Mouse (Mus musculus): ENCODE results near the gene Aig1. TPM values are rescaled to one million over a fixed set of nuclear protein-coding genes. Genes with fewer than 3 reads are reported as not detected.

Aig1 gene
- polyA plus RNA-seq, 1 experiment, result 11.3 TPM

GRCm38 (mm10) chr10:13835737-13836475, 32.9 kb downstream of the Aig1 start:
- Histone ChIP-seq H3K27me3 (ENCODE audit: control insufficient read depth, insufficient read depth, insufficient read length) (no peaks in the 10 kb centered on the region), H3K79me3 (ENCODE audit: low read depth) (no peaks in the 10 kb centered on the region), H3K4me3 (ENCODE audit: insufficient read depth, poor library complexity, severe bottlenecking) (no peak overlapping the region), H3K36me3 (ENCODE audit: control insufficient read depth, insufficient read depth) (no peaks in the 10 kb centered on the region), H3ac (ENCODE audit: control insufficient read depth, insufficient read length, low read depth) (no peak overlapping the region), H3K79me2 (ENCODE audit: control insufficient read depth, insufficient read depth) (no peaks in the 10 kb centered on the region)
- no peak for TF ChIP-seq USF1 (IDR thresholded peaks at IDR 0.05; ENCODE audit: low read depth)
- TF ChIP-seq MYOD1 (IDR thresholded peaks at IDR 0.05; ENCODE audit: control insufficient read depth, insufficient read length, low read depth), result no peak
- no peak for TF ChIP-seq CTCF (IDR thresholded peaks at IDR 0.05; ENCODE audit: control insufficient read depth, insufficient read depth, insufficient read length)
- no peak for TF ChIP-seq FOSL1 (IDR thresholded peaks at IDR 0.05; ENCODE audit: insufficient read depth, low read length, poor library complexity, severe bottlenecking)
- TF ChIP-seq MAX (IDR thresholded peaks at IDR 0.05), result no peak

DNA sequence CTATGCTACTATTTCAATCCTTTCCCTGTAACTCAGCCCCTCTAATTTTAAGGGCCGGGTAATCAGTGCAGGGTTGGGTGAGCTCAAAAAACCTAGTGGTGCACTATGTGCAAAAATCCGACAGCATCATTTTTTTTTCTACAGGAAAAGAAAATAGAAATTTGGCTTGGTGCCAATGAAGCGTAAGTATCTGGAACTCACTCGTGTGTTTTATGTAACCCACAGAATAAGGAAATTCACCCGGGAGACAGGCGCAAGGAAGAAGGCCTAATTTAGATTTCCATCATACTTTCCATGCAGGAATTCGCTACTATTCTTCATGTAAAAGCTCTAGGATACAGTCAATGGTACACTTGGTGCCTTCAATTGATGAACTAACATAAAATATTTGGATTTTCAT, 34.7 kb downstream of the Aig1 start:
- no peaks in the 10 kb centered on the region for H3K79me3 ChIP-seq (ENCODE audit: low read depth)
- no peaks in the 10 kb centered on the region for H3K36me3 ChIP-seq (ENCODE audit: control insufficient read depth, insufficient read depth)
- no peak for TF ChIP-seq MAX (IDR thresholded peaks at IDR 0.05)
- TF ChIP-seq FOSL1 (IDR thresholded peaks at IDR 0.05; ENCODE audit: insufficient read depth, low read length, poor library complexity, severe bottlenecking), result no peak
- TF ChIP-seq CTCF (IDR thresholded peaks at IDR 0.05; ENCODE audit: control insufficient read depth, insufficient read depth, insufficient read length), result no peak
- TF ChIP-seq MYOG (IDR thresholded peaks at IDR 0.05; ENCODE audit: control insufficient read depth, extremely low read depth, insufficient read length), result no peak
- TF ChIP-seq MYOD1 (IDR thresholded peaks at IDR 0.05; ENCODE audit: control insufficient read depth, insufficient read length, low read depth), result no peak
- no peak for TF ChIP-seq USF1 (IDR thresholded peaks at IDR 0.05; ENCODE audit: low read depth)
- no peak for TF ChIP-seq CEBPB (IDR thresholded peaks at IDR 0.05; ENCODE audit: low read depth)
- no peaks in the 10 kb centered on the region for H3K79me2 ChIP-seq (ENCODE audit: control insufficient read depth, insufficient read depth)
- H3K27me3 ChIP-seq (ENCODE audit: control insufficient read depth, insufficient read depth, insufficient read length), result no peaks in the 10 kb centered on the region
- H3K4me3 ChIP-seq (ENCODE audit: insufficient read depth, poor library complexity, severe bottlenecking), result no peak overlapping the region
- no peak overlapping the region for H3ac ChIP-seq (ENCODE audit: control insufficient read depth, insufficient read length, low read depth)

DNA sequence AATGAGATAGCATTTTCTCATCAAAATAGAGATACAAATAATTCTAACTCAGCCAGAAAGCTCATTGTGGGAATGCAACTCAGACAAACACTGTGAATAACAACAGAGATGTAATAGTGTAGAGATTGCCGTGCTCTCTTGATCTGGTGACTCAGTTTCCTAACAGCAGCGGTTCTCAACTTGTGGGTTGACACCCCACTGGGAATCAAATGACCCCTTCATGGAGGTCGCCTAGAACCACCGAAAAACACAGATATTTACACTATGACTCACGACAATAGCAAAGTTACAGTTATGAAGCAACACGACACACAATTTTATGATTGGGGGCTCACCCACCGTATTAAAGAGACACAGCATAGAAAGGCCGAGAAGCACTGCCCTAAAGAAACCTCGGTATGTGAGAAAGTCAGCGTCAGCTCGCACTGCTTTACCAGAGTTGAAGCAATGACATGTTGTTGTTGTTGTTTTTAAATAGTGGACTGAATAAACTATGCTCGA, 35.7 kb downstream of the Aig1 start:
- no peaks in the 10 kb centered on the region for H3K27me3 ChIP-seq (ENCODE audit: control insufficient read depth, insufficient read depth, insufficient read length)
- no peak overlapping the region for H3ac ChIP-seq (ENCODE audit: control insufficient read depth, insufficient read length, low read depth)
- H3K79me2 ChIP-seq (ENCODE audit: control insufficient read depth, insufficient read depth), result no peaks in the 10 kb centered on the region
- TF ChIP-seq MYOD1 (IDR thresholded peaks at IDR 0.05; ENCODE audit: control insufficient read depth, insufficient read length, low read depth) (no peak), FOSL1 (IDR thresholded peaks at IDR 0.05; ENCODE audit: insufficient read depth, low read length, poor library complexity, severe bottlenecking) (no peak), CEBPB (IDR thresholded peaks at IDR 0.05; ENCODE audit: low read depth) (peak; percentile 88)
- H3K79me3 ChIP-seq (ENCODE audit: low read depth), result no peaks in the 10 kb centered on the region
- no peak overlapping the region for H3K4me3 ChIP-seq (ENCODE audit: insufficient read depth, poor library complexity, severe bottlenecking)
- H3K36me3 ChIP-seq (ENCODE audit: control insufficient read depth, insufficient read depth), result no peaks in the 10 kb centered on the region

GRCm38 (mm10) chr10:13832546-13833033, 36.2 kb downstream of the Aig1 start:
- no peaks in the 10 kb centered on the region for H3K79me3 ChIP-seq (ENCODE audit: low read depth)
- TF ChIP-seq MYOG (IDR thresholded peaks at IDR 0.05; ENCODE audit: control insufficient read depth, extremely low read depth, insufficient read length) (no peak), MAX (IDR thresholded peaks at IDR 0.05) (peak; percentile 10)
- H3K27me3 ChIP-seq (ENCODE audit: control insufficient read depth, insufficient read depth, insufficient read length), result no peaks in the 10 kb centered on the region
- no peaks in the 10 kb centered on the region for H3K36me3 ChIP-seq (ENCODE audit: control insufficient read depth, insufficient read depth)
- H3K4me3 ChIP-seq (ENCODE audit: insufficient read depth, poor library complexity, severe bottlenecking), result no peak overlapping the region
- no peaks in the 10 kb centered on the region for H3K79me2 ChIP-seq (ENCODE audit: control insufficient read depth, insufficient read depth)
- H3ac ChIP-seq (ENCODE audit: control insufficient read depth, insufficient read length, low read depth), result no peak overlapping the region

GRCm38 (mm10) chr10:13827150-13827549, 41.6 kb downstream of the Aig1 start:
- Histone ChIP-seq H3K4me3 (ENCODE audit: insufficient read depth, poor library complexity, severe bottlenecking) (no peak overlapping the region), H3K79me3 (ENCODE audit: low read depth) (no peaks in the 10 kb centered on the region), H3ac (ENCODE audit: control insufficient read depth, insufficient read length, low read depth) (no peak overlapping the region), H3K27me3 (ENCODE audit: control insufficient read depth, insufficient read depth, insufficient read length) (no peaks in the 10 kb centered on the region), H3K36me3 (ENCODE audit: control insufficient read depth, insufficient read depth) (no peaks in the 10 kb centered on the region), H3K79me2 (ENCODE audit: control insufficient read depth, insufficient read depth) (no peaks in the 10 kb centered on the region)
- TF ChIP-seq CTCF (IDR thresholded peaks at IDR 0.05; ENCODE audit: control insufficient read depth, insufficient read depth, insufficient read length) (no peak), MAX (IDR thresholded peaks at IDR 0.05) (no peak), FOSL1 (IDR thresholded peaks at IDR 0.05; ENCODE audit: insufficient read depth, low read length, poor library complexity, severe bottlenecking) (no peak), USF1 (IDR thresholded peaks at IDR 0.05; ENCODE audit: low read depth) (no peak), CEBPB (IDR thresholded peaks at IDR 0.05; ENCODE audit: low read depth) (no peak), MYOG (IDR thresholded peaks at IDR 0.05; ENCODE audit: control insufficient read depth, extremely low read depth, insufficient read length) (no peak), MYOD1 (IDR thresholded peaks at IDR 0.05; ENCODE audit: control insufficient read depth, insufficient read length, low read depth) (no peak)

DNA sequence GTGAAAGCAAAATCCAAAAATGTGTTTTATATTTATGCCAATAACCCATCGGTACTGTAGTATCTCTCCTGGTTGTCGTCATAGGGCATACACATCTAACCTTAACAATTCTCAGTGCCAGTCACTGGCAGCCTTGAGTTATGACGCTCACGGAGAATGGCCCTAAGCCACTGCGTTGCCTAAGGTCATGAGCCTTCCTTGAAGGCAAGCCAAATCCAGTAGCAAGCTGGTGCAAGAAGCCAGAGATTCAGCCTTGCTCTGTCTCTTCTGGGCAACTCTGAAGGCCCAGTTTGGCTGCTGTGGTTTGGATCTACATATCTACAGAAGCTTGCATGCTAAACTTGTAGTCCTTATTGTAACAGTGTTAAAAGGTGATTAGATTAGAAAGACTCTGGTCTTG, 55.2 kb downstream of the Aig1 start:
- no peak overlapping the region for H3K4me3 ChIP-seq (ENCODE audit: insufficient read depth, poor library complexity, severe bottlenecking)
- TF ChIP-seq CEBPB (IDR thresholded peaks at IDR 0.05; ENCODE audit: low read depth) (no peak), USF1 (IDR thresholded peaks at IDR 0.05; ENCODE audit: low read depth) (no peak), MYOD1 (IDR thresholded peaks at IDR 0.05; ENCODE audit: control insufficient read depth, insufficient read length, low read depth) (no peak), CTCF (IDR thresholded peaks at IDR 0.05; ENCODE audit: control insufficient read depth, insufficient read depth, insufficient read length) (no peak), FOSL1 (IDR thresholded peaks at IDR 0.05; ENCODE audit: insufficient read depth, low read length, poor library complexity, severe bottlenecking) (no peak), MAX (IDR thresholded peaks at IDR 0.05) (no peak), MYOG (IDR thresholded peaks at IDR 0.05; ENCODE audit: control insufficient read depth, extremely low read depth, insufficient read length) (no peak)
- H3ac ChIP-seq (ENCODE audit: control insufficient read depth, insufficient read length, low read depth), result no peak overlapping the region
- H3K27me3 ChIP-seq (ENCODE audit: control insufficient read depth, insufficient read depth, insufficient read length), result no peaks in the 10 kb centered on the region
- H3K36me3 ChIP-seq (ENCODE audit: control insufficient read depth, insufficient read depth), result no peaks in the 10 kb centered on the region
- no peaks in the 10 kb centered on the region for H3K79me3 ChIP-seq (ENCODE audit: low read depth)
- H3K79me2 ChIP-seq (ENCODE audit: control insufficient read depth, insufficient read depth), result no peaks in the 10 kb centered on the region
